Mouse (Mus musculus) intestine, postnatal 0 days (tissue): ENCODE results near the gene Cdh12. TPM values are rescaled to one million over a fixed set of nuclear protein-coding genes. Genes with fewer than 3 reads are reported as not detected.
"Not testable (repeated sequence)": the region's sequence is repeated elsewhere in the genome, so short reads cannot be mapped to it uniquely, and the experiment has no call there.

Source experiments
- ATAC-seq: fragments of 200-750 bp; cut with Nextera tagmentation; 2 replicates; pipeline ENCODE4 v1.8.0; 2017; ENCODE audit warnings: mild to moderate bottlenecking, moderate TSS enrichment, moderate library complexity
- H3K27ac ChIP-seq: fragments of 300-500 bp; sonication (generic); 2 replicates; pipeline ENCODE4 v1.5.1; 2014; ENCODE audit warnings: mild to moderate bottlenecking, low read depth, low read length, moderate library complexity
- H3K27me3 ChIP-seq: fragments of 300-500 bp; sonication (generic); replicated peaks from 2 replicates; pipeline ENCODE4 v1.6.1; 2014; ENCODE audit warnings: low read length, mixed read lengths; ENCODE audit not compliant: control insufficient read depth, insufficient read depth
- H3K36me3 ChIP-seq: fragments of 300-500 bp; sonication (generic); 2 replicates; pipeline ENCODE4 v1.6.1; 2014; ENCODE audit warnings: mild to moderate bottlenecking, moderate library complexity; ENCODE audit not compliant: control insufficient read depth, insufficient read depth
- H3K4me1 ChIP-seq: fragments of 300-500 bp; sonication (generic); replicated peaks from 2 replicates; pipeline ENCODE4 v1.6.1; 2014; ENCODE audit warnings: antibody characterized with exemption, low read length, mixed read lengths; ENCODE audit not compliant: control insufficient read depth, insufficient read depth
- H3K4me2 ChIP-seq: fragments of 300-500 bp; sonication (generic); replicated peaks from 2 replicates; pipeline ENCODE4 v1.6.1; 2014; ENCODE audit warnings: low read depth, mild to moderate bottlenecking, moderate library complexity
- H3K4me3 ChIP-seq: fragments of 300-500 bp; sonication (generic); 2 replicates; pipeline ENCODE4 v1.5.1; 2014; ENCODE audit warnings: low read depth, low read length
- H3K9ac ChIP-seq: fragments of 300-500 bp; sonication (generic); 2 replicates; pipeline ENCODE4 v1.6.1; 2014; ENCODE audit warnings: mild to moderate bottlenecking, low read depth, low read length
- H3K9me3 ChIP-seq: fragments of 300-500 bp; sonication (generic); 2 replicates; pipeline ENCODE4 v1.6.1; 2016; ENCODE audit warnings: mixed run types; ENCODE audit not compliant: control insufficient read depth
- CTCF ChIP-seq: sonication (generic); IDR thresholded peaks from 2 replicates; pipeline ENCODE4 v1.5.1; 2016; ENCODE audit warnings: low read depth, mild to moderate bottlenecking, control low read depth, antibody characterized with exemption, moderate library complexity
- WGBS: fragments of 180-500 bp; shearing (Covaris S2); extraction: QIAGEN DNeasy Blood & Tissue Kit; methylation state at CpG from one replicate; pipeline ENCODE4 v1.1.7; 2014; 5-methylcytosine and 5-hydroxymethylcytosine counted together
- polyA plus RNA-seq: library from polyadenylated mRNA; unstranded; fragments of >200 nt; fragmentation: Nextera tagmentation; extraction: Ambion mirVana; gene quantifications from 2 replicates; pipeline ENCODE4 v1.2.1, GENCODE M21; 2015

Gene Cdh12
- polyA plus RNA-seq, 1 experiment from 2014 or later = 0.10 TPM

GRCm38 (mm10) chr15:20462500-20462899, 13.4 kb downstream of the Cdh12 start:
- Histone ChIP-seq H3K4me2 (no peak overlapping the region), H3K27ac (no peak overlapping the region), H3K4me1 (no peaks in the 10 kb centered on the region), H3K9ac (no peak overlapping the region), H3K4me3 (no peak overlapping the region), H3K9me3 (no peaks in the 10 kb centered on the region), H3K36me3 (no peaks in the 10 kb centered on the region), H3K27me3 (no peaks in the 10 kb centered on the region)
- TF ChIP-seq CTCF = no peak
- ATAC-seq = no peak
- WGBS = 85% methylated on average over 3 of the region's 3 CpGs

GRCm38 (mm10) chr15:20463601-20464000, 14.5 kb downstream of the Cdh12 start:
- Histone ChIP-seq H3K4me2 (no peak overlapping the region), H3K9ac (no peak overlapping the region), H3K27me3 (no peaks in the 10 kb centered on the region), H3K4me3 (no peak overlapping the region), H3K4me1 (no peaks in the 10 kb centered on the region), H3K9me3 (no peaks in the 10 kb centered on the region), H3K36me3 (no peaks in the 10 kb centered on the region), H3K27ac (no peak overlapping the region)
- no peak for ATAC-seq
- WGBS = 44% methylated on average over 1 of the region's 1 CpGs
- no peak for TF ChIP-seq CTCF

GRCm38 (mm10) chr15:20550979-20551378, 101.9 kb downstream of the Cdh12 start:
- no peaks in the 10 kb centered on the region for H3K4me1 ChIP-seq
- no peak for TF ChIP-seq CTCF
- 92% methylated on average over 4 of the region's 4 CpGs for WGBS

GRCm38 (mm10) chr15:20571012-20571411, 121.9 kb downstream of the Cdh12 start:
- TF ChIP-seq CTCF = no peak
- H3K27me3 ChIP-seq = no peaks in the 10 kb centered on the region
- H3K4me1 ChIP-seq = no peaks in the 10 kb centered on the region
- no peak overlapping the region for H3K27ac ChIP-seq
- no peak for ATAC-seq
- no peak overlapping the region for H3K4me2 ChIP-seq
- no peak overlapping the region for H3K9ac ChIP-seq
- H3K9me3 ChIP-seq = no peaks in the 10 kb centered on the region
- H3K36me3 ChIP-seq = no peaks in the 10 kb centered on the region
- no peak overlapping the region for H3K4me3 ChIP-seq
- 90% methylated on average over 4 of the region's 4 CpGs for WGBS

More at GRCm38 (mm10) chr15:20550979-20551378, 101.9 kb downstream of the Cdh12 start:
- no peak for ATAC-seq
- Histone ChIP-seq H3K9me3 (no peaks in the 10 kb centered on the region), H3K9ac (no peak overlapping the region), H3K27me3 (no peaks in the 10 kb centered on the region), H3K36me3 (no peaks in the 10 kb centered on the region), H3K4me2 (no peak overlapping the region), H3K4me3 (no peak overlapping the region), H3K27ac (no peak overlapping the region)

- Histone ChIP-seq H3K4me3 (no peak overlapping the region), H3K9ac (no peak overlapping the region), H3K27me3 (no peaks in the 10 kb centered on the region), H3K36me3 (no peaks in the 10 kb centered on the region), H3K27ac (no peak overlapping the region), H3K4me1 (no peaks in the 10 kb centered on the region), H3K9me3 (no peaks in the 10 kb centered on the region), H3K4me2 (no peak overlapping the region)
- no peak for ATAC-seq
- WGBS = 63% methylated on average over 5 of the region's 5 CpGs
- no peak for TF ChIP-seq CTCF
These were observed 133.6 kb downstream of the Cdh12 start for GRCm38 (mm10) chr15:20582567-20583075.

- no peaks in the 10 kb centered on the region for H3K9me3 ChIP-seq
- H3K27me3 ChIP-seq = no peaks in the 10 kb centered on the region
- no peak overlapping the region for H3K9ac ChIP-seq
- H3K4me3 ChIP-seq = no peak overlapping the region
- no peak for TF ChIP-seq CTCF
- no peaks in the 10 kb centered on the region for H3K4me1 ChIP-seq
- H3K36me3 ChIP-seq = no peaks in the 10 kb centered on the region
- H3K27ac ChIP-seq = no peak overlapping the region
- 71% methylated on average over 5 of the region's 5 CpGs for WGBS
- no peak for ATAC-seq
- H3K4me2 ChIP-seq = no peak overlapping the region
These were observed 142.5 kb downstream of the Cdh12 start for GRCm38 (mm10) chr15:20591599-20591998.

- not testable (repeated sequence) for H3K4me3 ChIP-seq, H3K4me2 ChIP-seq, H3K36me3 ChIP-seq, H3K27me3 ChIP-seq, H3K4me1 ChIP-seq, H3K27ac ChIP-seq, ATAC-seq, H3K9ac ChIP-seq, H3K9me3 ChIP-seq
- 85% methylated on average over 3 of the region's 3 CpGs for WGBS
These were observed 156.7 kb downstream of the Cdh12 start for GRCm38 (mm10) chr15:20605751-20606150.
